Mouse (Mus musculus) urinary bladder, postnatal 25 days (tissue): ENCODE results near the gene Cdc42.

Experiments
- DNase-seq: peaks from one replicate; pipeline ENCODE4 v3.0.0; 2022; ENCODE audit warnings: low spot score

The Cdc42 gene

DNA sequence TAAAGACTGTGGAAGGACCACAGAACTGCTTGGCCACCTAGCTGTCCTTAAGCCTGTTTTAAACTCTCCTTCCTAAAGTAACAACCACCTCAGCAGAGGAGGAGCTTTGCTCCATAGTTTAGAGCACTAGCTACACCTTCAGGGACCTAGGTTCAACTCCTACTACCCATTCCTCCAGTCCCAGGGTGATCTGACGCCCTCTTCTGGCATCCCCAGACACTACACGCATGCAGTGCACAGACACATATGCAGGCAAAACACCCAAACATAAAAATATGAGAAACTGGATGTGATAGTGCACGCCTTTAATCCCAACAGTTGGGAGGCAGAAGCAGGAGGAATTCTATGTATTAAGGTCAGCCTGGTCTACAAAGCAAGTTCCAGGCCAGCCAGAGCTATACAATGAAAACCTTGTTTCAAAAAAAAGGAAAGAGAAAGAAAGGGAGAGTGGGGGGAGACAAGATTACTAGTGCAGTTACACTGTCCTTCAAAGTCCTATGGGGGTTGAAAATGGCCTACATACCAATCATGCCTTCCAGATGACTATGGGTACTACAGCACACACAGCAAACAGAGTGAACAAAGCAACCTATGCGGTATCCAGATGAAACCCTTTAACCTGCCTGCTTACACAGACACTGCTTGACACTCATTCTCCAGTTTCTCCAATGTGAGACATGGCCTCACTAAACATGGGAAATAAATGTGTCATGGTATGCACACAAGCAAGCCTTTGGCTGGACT is 41.3 kb downstream of the Cdc42 start:
- DNase-seq, result no peak

DNA sequence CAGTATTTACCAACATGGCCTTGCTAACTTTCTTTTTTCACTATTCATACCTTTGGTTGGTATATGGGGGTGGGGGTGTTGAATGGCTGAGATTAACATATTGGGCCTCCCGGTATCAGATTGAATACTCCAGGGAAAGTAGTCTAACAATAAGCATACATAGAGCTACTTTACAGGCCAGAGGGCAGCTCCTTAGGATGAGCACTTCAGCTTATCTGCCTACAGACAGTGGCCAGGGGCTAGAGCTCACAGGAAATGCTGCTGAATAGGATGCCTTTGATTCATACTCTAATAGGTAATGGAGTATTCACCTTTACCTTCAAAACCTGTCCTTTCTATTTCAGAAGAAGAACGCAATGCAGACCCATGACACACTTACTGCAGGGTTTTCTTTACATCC is 42.5 kb downstream of the Cdc42 start:
- no peak for DNase-seq

GRCm38 (mm10) chr4:137314561-137314960 is 43.0 kb downstream of the Cdc42 start:
- DNase-seq, result no peak

- DNase-seq, result no peak
Observed at GRCm38 (mm10) chr4:137313511-137313910, 44.0 kb downstream of the Cdc42 start.

DNA sequence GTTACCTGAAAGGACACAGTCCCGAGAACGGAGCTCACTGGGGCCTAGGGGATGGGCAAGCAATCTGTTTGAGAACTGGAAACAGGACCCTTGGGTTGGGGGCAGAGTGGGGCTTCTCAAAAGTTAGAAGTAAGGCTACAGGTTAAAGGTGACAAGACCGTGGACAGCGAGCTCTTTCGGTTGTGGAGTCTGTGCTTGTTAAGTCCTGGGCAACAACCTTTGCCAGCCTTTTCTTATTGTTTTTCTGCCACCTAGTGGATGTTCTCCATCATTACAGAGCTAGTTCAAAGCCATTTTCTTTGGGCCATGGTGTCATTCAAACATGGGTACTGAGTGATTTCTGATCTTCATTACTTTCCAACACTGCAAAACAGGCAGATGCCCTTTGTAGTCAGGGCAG is 49.1 kb downstream of the Cdc42 start:
- no peak for DNase-seq

GRCm38 (mm10) chr4:137306991-137307706 is 50.4 kb downstream of the Cdc42 start:
- no peak for DNase-seq

DNA sequence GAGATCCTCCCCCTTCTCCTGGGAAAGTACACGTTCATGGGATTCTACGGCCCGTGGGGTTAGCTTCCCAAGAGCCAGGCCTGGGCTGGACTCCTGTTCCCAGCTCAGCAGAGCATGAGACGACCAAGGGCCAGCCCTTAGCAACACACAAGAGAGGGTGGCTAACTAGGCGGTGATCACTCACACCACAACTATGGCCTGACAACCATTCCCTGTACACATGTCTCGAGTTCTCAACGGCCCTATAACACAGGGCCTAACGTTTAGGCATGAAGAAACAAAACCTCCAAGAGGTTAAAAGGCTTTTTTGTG is 51.0 kb downstream of the Cdc42 start:
- no peak for DNase-seq

- no peak for DNase-seq
Observed at GRCm38 (mm10) chr4:137305831-137306576, 51.5 kb downstream of the Cdc42 start.

GRCm38 (mm10) chr4:137305066-137305465 is 52.5 kb downstream of the Cdc42 start:
- no peak for DNase-seq

DNA sequence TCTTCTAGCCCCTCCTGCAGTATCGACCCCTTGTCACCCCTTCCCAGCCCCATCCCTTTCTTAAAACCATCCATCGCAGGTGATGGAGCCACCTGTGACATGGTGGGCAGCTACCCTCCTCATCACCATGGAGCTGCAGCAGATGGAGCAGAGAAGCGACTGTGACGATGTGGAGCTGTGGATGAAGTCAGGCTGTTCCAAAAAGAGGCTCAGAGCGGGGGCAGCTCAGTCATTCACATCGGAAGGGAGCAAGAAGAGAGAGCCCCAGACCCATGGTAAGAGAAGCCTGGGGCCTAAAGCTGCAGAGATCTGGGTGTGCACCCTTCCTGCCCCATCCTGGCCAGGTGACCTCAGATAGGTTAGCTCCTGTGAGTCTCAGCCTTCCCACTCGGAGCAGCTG is 53.4 kb downstream of the Cdc42 start:
- DNase-seq, result no peak

DNA sequence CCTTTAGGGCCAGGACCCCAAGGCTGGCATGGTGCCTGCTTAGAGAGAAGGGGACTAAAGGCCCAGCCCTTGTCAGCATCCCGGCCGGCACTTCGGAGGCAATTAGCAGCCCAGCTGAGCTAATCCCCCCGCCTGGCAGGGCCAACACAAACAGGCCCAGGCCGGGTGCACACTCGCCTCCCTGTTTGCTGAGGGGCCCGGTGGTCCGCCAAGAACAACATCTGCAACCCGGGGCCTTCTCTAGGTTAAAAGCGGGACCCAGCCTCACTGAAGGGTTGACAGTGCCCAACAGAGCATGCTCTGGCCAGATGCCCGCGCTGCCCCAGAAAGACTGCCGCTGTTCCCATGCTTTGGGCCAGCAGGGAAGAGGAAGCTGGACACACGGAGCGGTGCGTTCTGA is 55.9 kb downstream of the Cdc42 start:
- DNase-seq, result no peak

DNA sequence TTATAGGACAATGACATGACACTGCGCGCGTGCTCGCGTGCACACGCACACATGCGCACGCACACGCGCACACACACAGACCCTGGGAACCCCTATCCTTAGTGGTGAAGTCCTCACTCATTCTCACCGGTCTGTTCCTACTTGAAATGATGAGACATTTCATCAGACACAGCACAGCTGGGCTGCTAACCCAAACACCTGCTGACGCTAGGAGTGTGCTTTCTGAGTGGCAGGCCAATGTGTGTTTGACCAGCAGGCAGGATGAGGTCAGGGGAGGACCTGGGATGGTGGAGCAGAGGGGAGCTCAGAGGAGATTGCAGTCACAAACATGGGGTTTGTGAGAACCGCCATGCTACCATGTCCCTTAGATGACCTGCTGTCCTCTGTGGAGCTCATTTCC is 57.3 kb downstream of the Cdc42 start:
- no peak for DNase-seq

- no peak for DNase-seq
Observed at GRCm38 (mm10) chr4:137298406-137298805, 59.1 kb downstream of the Cdc42 start.

- no peak for DNase-seq
Observed at GRCm38 (mm10) chr4:137297611-137298010, 59.9 kb downstream of the Cdc42 start.

DNA sequence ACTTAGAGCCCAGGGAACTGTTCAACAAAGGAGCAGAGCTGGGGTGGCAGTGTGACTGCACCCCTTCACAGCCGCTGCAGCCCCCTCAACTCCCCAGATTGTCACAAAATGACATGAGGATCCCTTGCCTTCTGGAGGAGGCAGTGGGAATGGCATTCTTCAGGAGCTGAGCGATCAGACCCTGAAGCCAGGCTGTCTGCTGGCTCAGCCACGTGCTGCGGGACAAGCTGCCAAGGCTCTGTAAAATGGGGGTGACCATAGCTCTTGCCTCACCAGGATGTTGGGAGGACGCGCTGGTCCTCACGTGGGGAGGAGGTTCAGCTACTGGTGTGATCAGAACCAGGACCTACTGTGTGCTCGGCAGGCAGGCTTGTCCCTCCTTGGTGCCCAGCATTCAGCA is 62.6 kb downstream of the Cdc42 start:
- no peak for DNase-seq

DNA sequence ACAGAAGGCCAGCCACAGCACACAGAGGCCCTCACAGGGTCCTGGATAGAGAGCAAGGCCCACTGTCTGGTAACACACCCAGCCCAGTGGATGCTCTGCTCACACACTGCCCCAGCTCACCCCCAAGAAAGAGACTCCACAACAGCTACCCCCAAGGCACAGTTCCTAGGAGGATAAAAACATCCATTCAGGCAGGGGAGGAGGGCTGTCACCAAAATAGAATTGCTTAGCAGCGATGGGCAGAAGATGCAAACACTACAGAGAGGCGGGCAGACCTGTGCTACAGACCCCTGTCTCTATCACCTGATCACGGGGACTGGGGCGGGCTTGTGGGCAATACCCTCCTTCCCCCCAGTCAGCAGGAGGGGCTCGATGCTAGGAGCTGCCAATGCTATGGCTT is 63.0 kb downstream of the Cdc42 start:
- DNase-seq, result no peak

DNA sequence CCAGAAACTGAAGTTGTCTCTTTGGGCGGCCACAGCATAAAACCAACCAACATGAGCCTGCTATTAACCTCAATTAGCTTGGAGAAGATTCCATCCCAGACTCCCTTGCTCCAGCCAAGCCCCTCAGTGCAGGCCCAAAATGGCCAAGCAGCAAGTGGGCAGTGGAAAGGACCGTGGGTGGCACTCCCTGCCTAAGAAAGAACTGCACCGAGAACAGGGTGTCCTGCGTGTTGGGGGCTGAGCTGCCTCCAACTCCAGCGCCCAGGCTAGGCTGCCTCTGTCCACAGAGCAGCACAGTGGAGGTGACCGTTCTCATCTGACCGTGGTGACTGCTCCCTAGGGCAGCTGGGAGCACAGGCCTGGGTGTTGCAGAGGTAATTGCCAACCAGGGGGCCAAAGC is 63.5 kb downstream of the Cdc42 start:
- no peak for DNase-seq

DNA sequence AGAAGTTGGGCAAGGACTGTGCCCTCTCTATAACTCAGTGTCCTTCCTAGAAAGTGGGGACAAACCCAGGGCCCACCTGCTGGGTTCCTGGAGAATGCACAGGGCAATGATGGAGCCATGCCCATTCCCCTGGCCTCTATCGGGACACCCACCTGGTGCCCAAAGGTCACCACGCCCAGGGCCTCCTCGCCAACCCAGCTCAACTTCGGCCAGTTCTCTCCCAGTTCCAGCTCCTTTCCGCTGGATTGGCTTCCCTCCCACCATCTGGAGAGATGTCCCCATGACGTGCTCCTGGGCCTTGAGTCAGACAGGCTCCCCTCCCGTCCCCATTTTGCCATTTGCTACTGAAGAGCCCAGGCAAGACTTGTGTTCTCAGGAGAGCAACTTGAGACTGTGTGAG is 64.9 kb downstream of the Cdc42 start:
- no peak for DNase-seq

DNA sequence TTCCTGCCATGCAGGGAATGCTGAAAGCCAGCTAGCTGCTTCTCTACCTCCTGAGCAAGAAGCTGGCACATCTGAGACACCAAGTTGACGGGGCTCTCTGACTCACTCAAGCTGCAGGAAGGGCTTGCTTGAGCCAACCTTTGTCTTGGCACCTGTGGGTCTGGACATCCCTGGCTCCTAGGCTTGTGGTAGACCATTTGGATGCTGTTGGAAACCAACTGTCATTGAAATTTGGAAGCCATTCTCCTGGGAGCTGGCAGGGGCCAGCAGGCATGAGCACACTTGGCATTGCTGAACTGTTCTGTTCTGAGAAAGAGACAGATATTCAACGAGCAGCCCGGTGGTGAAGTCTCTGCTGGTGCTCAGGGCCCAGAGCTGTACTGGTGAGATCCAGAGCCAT is 67.3 kb downstream of the Cdc42 start:
- DNase-seq, result no peak

DNA sequence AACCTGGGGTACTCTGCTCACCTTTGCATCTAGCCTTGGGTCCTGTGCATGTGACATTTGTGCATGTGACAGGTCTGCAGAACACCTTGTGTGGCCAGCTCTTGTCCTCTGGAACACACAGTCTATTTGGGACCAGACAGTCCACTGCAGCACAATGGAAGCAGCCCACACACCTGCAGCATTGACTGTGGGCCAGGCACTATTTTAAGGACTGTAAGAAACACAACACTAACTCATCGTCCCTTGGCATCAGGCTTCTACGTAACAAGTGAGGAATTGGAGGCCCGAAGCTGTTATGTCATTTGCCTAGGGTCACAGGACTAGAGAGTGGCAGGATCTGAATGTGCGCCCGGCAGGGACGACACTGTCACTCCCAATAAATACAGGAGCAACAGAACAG is 67.8 kb downstream of the Cdc42 start:
- DNase-seq, result no peak

DNA sequence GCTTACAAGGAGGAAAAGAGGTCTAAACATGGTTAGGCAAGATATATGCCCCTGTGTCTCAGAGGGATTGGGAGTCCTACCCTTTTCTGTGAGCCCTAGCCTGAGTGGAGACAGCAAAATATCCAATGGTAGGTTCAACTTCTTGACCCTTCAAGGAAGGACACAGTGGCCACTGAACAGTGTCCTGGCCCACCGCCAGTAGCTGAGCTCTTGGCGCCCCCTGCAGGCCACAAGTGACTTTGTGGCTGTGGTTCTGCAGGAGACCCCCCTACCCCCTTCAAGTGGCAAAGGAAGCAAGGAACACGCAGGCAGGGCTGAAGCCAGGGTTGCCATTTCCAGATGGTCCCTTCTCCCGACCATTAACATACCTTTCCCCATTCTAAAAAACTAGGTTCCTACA is 69.7 kb downstream of the Cdc42 start:
- DNase-seq, result peak; percentile 66

DNA sequence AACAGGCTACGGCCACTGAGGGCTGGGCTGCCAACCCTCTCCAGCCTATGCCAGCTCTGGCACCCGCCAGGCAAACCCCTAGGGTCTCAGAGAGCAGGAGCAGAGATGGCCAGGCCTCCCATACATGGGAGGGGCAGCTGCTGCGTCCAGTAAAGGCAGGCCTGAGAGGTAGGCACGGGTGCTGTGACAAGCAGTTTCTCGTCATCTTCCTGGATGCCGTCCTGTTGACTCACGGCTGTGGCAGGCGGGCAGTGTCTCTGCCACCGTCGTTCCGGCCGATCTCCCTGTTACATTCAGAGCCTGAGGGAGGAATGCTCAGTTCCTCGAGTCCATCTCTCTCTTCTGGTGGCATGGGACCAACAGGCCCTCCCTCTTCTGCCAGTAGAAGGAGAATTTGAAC is 70.3 kb downstream of the Cdc42 start:
- no peak for DNase-seq

GRCm38 (mm10) chr4:137286662-137286953 is 70.9 kb downstream of the Cdc42 start:
- no peak for DNase-seq
